Mouse (Mus musculus) kidney, adult 2 months (tissue): ENCODE data around the gene Arntl2.

ENCODE experiments used
- CTCF ChIP-seq: fragments of 200-500 bp; conservative IDR thresholded peaks from 2 replicates; pipeline ENCODE4 v1.5.1; 2011; ENCODE audit warnings: low read depth, mild to moderate bottlenecking, control low read depth, low read length, moderate library complexity, mixed read lengths; ENCODE audit not compliant: insufficient read depth, insufficient read length
- POLR2A ChIP-seq: fragments of 200-500 bp; IDR thresholded peaks from one replicate; pipeline ENCODE4 v1.6.1; 2011; ENCODE audit warnings: low read depth, low read length, control low read depth

GRCm38 (mm10) chr6:146871975-146872374 is 76.1 kb downstream of the Arntl2 start:
- no peak for TF ChIP-seq POLR2A
- TF ChIP-seq CTCF = no peak
